Mouse (Mus musculus) heart, postnatal 4 days (tissue): ENCODE measurements around the gene Hist1h1t. TPM values are rescaled to one million over a fixed set of nuclear protein-coding genes. Genes with fewer than 3 reads are reported as not detected.

ENCODE experiments used
- DNase-seq: peaks from one replicate; pipeline ENCODE4 v3.0.0; 2021
- microRNA-seq, 2 experiments: library from miRNA; unstranded; fragments of <30 nt; microRNA quantifications; one replicate each; pipeline ENCODE4 v1.2.0; 2021 to 2022
- total RNA-seq, 2 experiments: library from RNA; stranded (reverse); gene quantifications; 2 replicates each; pipeline ENCODE4 v1.2.3; 2021

Hist1h1t gene
- total RNA-seq, 2 experiments from 2014 or later, result 1.6 to 1.8 TPM

- DNase-seq, result no peak
These were observed 42.4 kb downstream of the Hist1h1t start for GRCm38 (mm10) chr13:23738041-23738440.

- peak; percentile 93 for DNase-seq
These were observed 43.1 kb downstream of the Hist1h1t start, which contains the start of gene Hist1h1c for GRCm38 (mm10) chr13:23738677-23739068. Gene Hist1h1c, plus strand, starts transcription at chr13:23738808.

GRCm38 (mm10) chr13:23739069-23739921, 43.7 kb downstream of the Hist1h1t start:
- peak; percentile 92 for DNase-seq

- DNase-seq, result no peak
These were observed 44.3 kb downstream of the Hist1h1t start for GRCm38 (mm10) chr13:23739922-23740252.

- no peak for DNase-seq
These were observed 44.7 kb downstream of the Hist1h1t start for GRCm38 (mm10) chr13:23740256-23740840.

- no peak for DNase-seq
These were observed 45.3 kb downstream of the Hist1h1t start for GRCm38 (mm10) chr13:23740910-23741309.

GRCm38 (mm10) chr13:23742007-23742406, 46.4 kb downstream of the Hist1h1t start:
- no peak for DNase-seq

GRCm38 (mm10) chr13:23743215-23743614, 47.6 kb downstream of the Hist1h1t start:
- no peak for DNase-seq

- DNase-seq, result no peak
These were observed 48.3 kb downstream of the Hist1h1t start for GRCm38 (mm10) chr13:23743963-23744362.

- DNase-seq, result no peak
These were observed 49.1 kb downstream of the Hist1h1t start for GRCm38 (mm10) chr13:23744421-23745380.

GRCm38 (mm10) chr13:23745381-23746161, 50.0 kb downstream of the Hist1h1t start, which contains the start of gene Hist1h3c:
Gene Hist1h3c, minus strand, starts transcription at chr13:23745602.
- DNase-seq, result peak; percentile 89

Small RNA genes lying within 50 kb of the gene (microRNA-seq; reads per million reads assigned to microRNA genes)
- gene Gm44314 (0 to 0.20 reads per million in 2 experiments), gene Gm44350 (0 to 0.20 reads per million in 2 experiments)

Other genes starting within 250 kb of the Hist1h1t start
- under 1 TPM; 0.11 to 0.24 TPM for gene Btn1a1, start 229.9 kb upstream of the Hist1h1t start, total RNA-seq
- not detected for gene Btn2a2, start 207.0 kb upstream of the Hist1h1t start, total RNA-seq
- 1,000 to 10,000 TPM; 1,227 to 1,327 TPM for gene Hist1h4h, start 164.8 kb upstream of the Hist1h1t start, total RNA-seq
- 100 to 1,000 TPM; 480 to 499 TPM for gene Hist1h2af, start 161.9 kb upstream of the Hist1h1t start, total RNA-seq
- 100 to 1,000 TPM; 165 to 172 TPM for gene Hist1h3g, start 160.4 kb upstream of the Hist1h1t start, total RNA-seq
- gene Hist1h2bh, start 152.4 kb upstream of the Hist1h1t start, total RNA-seq, result 10 to 100 TPM; 23.5 to 23.8 TPM
- gene Hist1h3f, start 151.8 kb upstream of the Hist1h1t start, total RNA-seq, result 100 to 1,000 TPM; 121 to 128 TPM
- 100 to 1,000 TPM; 802 to 855 TPM for gene Hist1h4f, start 144.2 kb upstream of the Hist1h1t start, total RNA-seq
- gene Hist1h1d, start 142.6 kb upstream of the Hist1h1t start, total RNA-seq, result 10 to 100 TPM; 40.0 to 43.0 TPM
- 100 to 1,000 TPM; 299 to 323 TPM for gene Hist1h3e, start 133.4 kb upstream of the Hist1h1t start, total RNA-seq
- gene Hist1h2ae, start 124.6 kb upstream of the Hist1h1t start, total RNA-seq, result 10 to 100 TPM; 77.0 to 85.3 TPM
- gene Hist1h2bg, start 124.4 kb upstream of the Hist1h1t start, total RNA-seq, result 100 to 1,000 TPM; 624 to 645 TPM
- 100 to 1,000 TPM; 278 to 296 TPM for gene Hist1h2bf, start 121.6 kb upstream of the Hist1h1t start, total RNA-seq
- 10 to 100 TPM; 62.5 to 79.1 TPM for gene Hist1h2ad, start 121.4 kb upstream of the Hist1h1t start, total RNA-seq
- 10 to 100 TPM; 52.4 to 58.7 TPM for gene Hist1h3d, start 120.1 kb upstream of the Hist1h1t start, total RNA-seq
- 100 to 1,000 TPM; 322 to 324 TPM for gene Hist1h4d, start 114.2 kb upstream of the Hist1h1t start, total RNA-seq
- 10 to 100 TPM; 38.8 to 42.2 TPM for gene Hist1h2be, start 74.7 kb upstream of the Hist1h1t start, total RNA-seq
- gene Hist1h1e, start 73.3 kb upstream of the Hist1h1t start, total RNA-seq, result 100 to 1,000 TPM; 269 to 306 TPM
- gene Hist1h2ac, start 11.9 kb upstream of the Hist1h1t start, total RNA-seq, result 10 to 100 TPM; 11.4 to 11.7 TPM
- gene Hist1h2bc, start 11.6 kb upstream of the Hist1h1t start, total RNA-seq, result 10 to 100 TPM; 44.8 to 56.0 TPM
- 100 to 1,000 TPM; 167 to 175 TPM for gene Hist1h4c, start 2.6 kb downstream of the Hist1h1t start, total RNA-seq
- gene Hfe, start 15.0 kb downstream of the Hist1h1t start, total RNA-seq, result 10 to 100 TPM; 19.7 to 21.0 TPM
- gene Hist1h1c, start 43.0 kb downstream of the Hist1h1t start, total RNA-seq, result 100 to 1,000 TPM; 472 to 511 TPM
- 100 to 1,000 TPM; 252 to 264 TPM for gene Hist1h3c, start 49.8 kb downstream of the Hist1h1t start, total RNA-seq
- gene Hist1h2bb, start 50.9 kb downstream of the Hist1h1t start, total RNA-seq, result 100 to 1,000 TPM; 281 to 294 TPM
- gene Hist1h2ab, start 55.3 kb downstream of the Hist1h1t start, total RNA-seq, result 100 to 1,000 TPM; 424 to 425 TPM
- 100 to 1,000 TPM; 568 to 625 TPM for gene Hist1h3b, start 56.5 kb downstream of the Hist1h1t start, total RNA-seq
- 100 to 1,000 TPM; 312 to 320 TPM for gene Hist1h4b, start 61.2 kb downstream of the Hist1h1t start, total RNA-seq
- 100 to 1,000 TPM; 433 to 442 TPM for gene Hist1h4a, start 65.4 kb downstream of the Hist1h1t start, total RNA-seq
- 100 to 1,000 TPM; 440 to 473 TPM for gene Hist1h3a, start 66.6 kb downstream of the Hist1h1t start, total RNA-seq
- gene Hist1h1a, start 67.9 kb downstream of the Hist1h1t start, total RNA-seq, result 100 to 1,000 TPM; 219 to 236 TPM
- not detected for gene Trim38, start 74.1 kb downstream of the Hist1h1t start, total RNA-seq
- not detected for gene Slc17a2, start 111.2 kb downstream of the Hist1h1t start, total RNA-seq
- gene Slc17a3, start 143.6 kb downstream of the Hist1h1t start, total RNA-seq, result not detected
- gene Slc17a1, start 171.9 kb downstream of the Hist1h1t start, total RNA-seq, result not detected
- gene Slc17a4, start 219.2 kb downstream of the Hist1h1t start, total RNA-seq, result not detected
- not detected for gene Hist1h2ba, start 238.3 kb downstream of the Hist1h1t start, total RNA-seq
- not detected for gene Hist1h2aa, start 238.6 kb downstream of the Hist1h1t start, total RNA-seq